Mouse (Mus musculus) MEL (cell line): ENCODE measurements around the gene Aak1. TPM values are rescaled to one million over a fixed set of nuclear protein-coding genes. Genes with fewer than 3 reads are reported as not detected.

ENCODE experiments used
- DNase-seq: peaks from one replicate; pipeline ENCODE4 v3.0.0; 2011; ENCODE audit warnings: low read depth, low spot score
- H3K27ac ChIP-seq: 2 replicates; pipeline ENCODE4 v1.5.1; 2012; ENCODE audit warnings: low read depth, mild to moderate bottlenecking, control low read depth, low read length, moderate library complexity; ENCODE audit not compliant: control insufficient read depth
- H3K27me3 ChIP-seq, 2 experiments: fragments of 150-350 bp in 1 of 2; sonication (generic) in 1 of 2; 2 replicates each; pipeline ENCODE4 v1.6.1; 2012; ENCODE audit warnings: low read length in 2 of 2, mild to moderate bottlenecking in 2 of 2, improper control_type of control experiment in 1 of 2, moderate library complexity in 1 of 2; ENCODE audit not compliant: insufficient read depth in 2 of 2, control insufficient read depth in 1 of 2
- H3K36me3 ChIP-seq, 2 experiments: 2 replicates each; pipeline ENCODE4 v1.6.1; 2012 to 2014; ENCODE audit warnings: low read length in 2 of 2, improper control_type of control experiment in 1 of 2, inconsistent platforms in 1 of 2, mild to moderate bottlenecking in 1 of 2; ENCODE audit not compliant: insufficient read depth in 2 of 2, control insufficient read depth in 1 of 2
- H3K4me1 ChIP-seq, 2 experiments: fragments of 150-350 bp in 1 of 2; sonication (generic) in 1 of 2; 2 replicates each; pipeline ENCODE4 v1.6.1; 2012; ENCODE audit warnings: low read length in 2 of 2, improper control_type of control experiment in 1 of 2, mild to moderate bottlenecking in 1 of 2; ENCODE audit not compliant: insufficient read depth in 2 of 2, control insufficient read depth in 1 of 2
- H3K4me3 ChIP-seq, 2 experiments: fragments of 150-350 bp in 1 of 2; sonication (generic) in 1 of 2; 2 replicates each; pipeline ENCODE4 v1.5.1; 2012; ENCODE audit warnings: low read depth in 2 of 2, low read length in 2 of 2, mild to moderate bottlenecking in 2 of 2, moderate library complexity in 2 of 2, control low read depth in 1 of 2, improper control_type of control experiment in 1 of 2; ENCODE audit not compliant: control insufficient read depth in 1 of 2, insufficient read depth in 1 of 2
- H3K79me2 ChIP-seq: 2 replicates; pipeline ENCODE4 v1.6.1; 2012; ENCODE audit warnings: mild to moderate bottlenecking, low read length, moderate library complexity; ENCODE audit not compliant: control insufficient read depth, poor library complexity, insufficient read depth
- H3K9ac ChIP-seq: 2 replicates; pipeline ENCODE4 v1.6.1; 2012; ENCODE audit warnings: low read depth, mild to moderate bottlenecking, control low read depth, low read length, moderate library complexity; ENCODE audit not compliant: control insufficient read depth, poor library complexity, severe bottlenecking
- H3K9me3 ChIP-seq: fragments of 150-350 bp; sonication (generic); replicated peaks from 2 replicates; pipeline ENCODE4 v1.6.1; 2012; ENCODE audit warnings: mild to moderate bottlenecking, low read length, improper control_type of control experiment, moderate library complexity; ENCODE audit not compliant: insufficient read depth
- CHD1 ChIP-seq: IDR thresholded peaks from 2 replicates; pipeline ENCODE4 v1.6.1; 2012; ENCODE audit warnings: low read depth, mild to moderate bottlenecking, inconsistent platforms, low read length, improper control_type of control experiment
- CHD2 ChIP-seq: IDR thresholded peaks from 2 replicates; pipeline ENCODE4 v1.6.1; 2011; ENCODE audit warnings: low read length, improper control_type of control experiment
- E2F4 ChIP-seq: IDR thresholded peaks from 2 replicates; pipeline ENCODE4 v1.6.1; 2011; ENCODE audit warnings: low read depth, low read length, improper control_type of control experiment, borderline replicate concordance
- EP300 ChIP-seq, 2 experiments: IDR thresholded peaks; 2 replicates each; pipeline ENCODE4 v1.6.1; 2011; ENCODE audit warnings: improper control_type of control experiment in 2 of 2, low read length in 2 of 2, low read depth in 1 of 2, mild to moderate bottlenecking in 1 of 2
- GATA1 ChIP-seq: IDR thresholded peaks from 2 replicates; pipeline ENCODE4 v1.6.1; 2011; ENCODE audit warnings: low read depth, low read length, improper control_type of control experiment
- JUND ChIP-seq: IDR thresholded peaks from 2 replicates; pipeline ENCODE4 v1.6.1; 2011; ENCODE audit warnings: low read depth, mild to moderate bottlenecking, improper control_type of control experiment, low read length
- MAX ChIP-seq: IDR thresholded peaks from 2 replicates; pipeline ENCODE4 v1.6.1; 2011; ENCODE audit warnings: low read length, improper control_type of control experiment
- MAZ ChIP-seq: IDR thresholded peaks from 2 replicates; pipeline ENCODE4 v1.6.1; 2012; ENCODE audit warnings: low read depth, mild to moderate bottlenecking, inconsistent platforms, low read length, improper control_type of control experiment
- MYB ChIP-seq: IDR thresholded peaks from 2 replicates; pipeline ENCODE4 v1.6.1; 2011; ENCODE audit warnings: mild to moderate bottlenecking, low read depth, low read length, improper control_type of control experiment
- NELFE ChIP-seq: IDR thresholded peaks from 2 replicates; pipeline ENCODE4 v1.6.1; 2011; ENCODE audit warnings: low read depth, low read length, improper control_type of control experiment
- POLR2AphosphoS2 ChIP-seq: IDR thresholded peaks from 2 replicates; pipeline ENCODE4 v1.6.1; 2011; ENCODE audit warnings: low read length, improper control_type of control experiment
- TCF12 ChIP-seq: IDR thresholded peaks from 2 replicates; pipeline ENCODE4 v1.6.1; 2014; ENCODE audit warnings: low read depth, mild to moderate bottlenecking, inconsistent platforms, low read length, improper control_type of control experiment, moderate library complexity
- USF1 ChIP-seq: IDR thresholded peaks from 2 replicates; pipeline ENCODE4 v1.6.1; 2014; ENCODE audit warnings: low read depth, mild to moderate bottlenecking, inconsistent platforms, low read length, improper control_type of control experiment, moderate library complexity
- USF2 ChIP-seq, 2 experiments: IDR thresholded peaks; 2 replicates each; pipeline ENCODE4 v1.6.1; 2011 to 2012; ENCODE audit warnings: improper control_type of control experiment in 2 of 2, low read length in 2 of 2, borderline replicate concordance in 1 of 2, inconsistent platforms in 1 of 2, low read depth in 1 of 2, mild to moderate bottlenecking in 1 of 2; ENCODE audit not compliant: insufficient read depth in 1 of 2
- ZC3H11A ChIP-seq: IDR thresholded peaks from 2 replicates; pipeline ENCODE4 v1.6.1; 2012; ENCODE audit warnings: low read depth, mild to moderate bottlenecking, inconsistent platforms, low read length, improper control_type of control experiment
- ZNF384 ChIP-seq: IDR thresholded peaks from 2 replicates; pipeline ENCODE4 v1.6.1; 2012; ENCODE audit warnings: low read depth, mild to moderate bottlenecking, inconsistent platforms, low read length, improper control_type of control experiment
- polyA plus RNA-seq, 2 experiments: library from polyadenylated mRNA; stranded (reverse) in 1 of 2; unstranded in 1 of 2; fragments of >175 nt in 1 of 2; fragments of >200 nt in 1 of 2; gene quantifications; 2 replicates each; pipeline versions ENCODE4 v1.2.1 to v1.2.4; 2012; ENCODE audit warnings: low replicate concordance in 2 of 2, low read depth in 1 of 2; ENCODE audit not compliant: insufficient read length in 2 of 2, insufficient read depth in 1 of 2, missing spikeins in 1 of 2
- total RNA-seq: library from RNA; depleted of rRNA; stranded (reverse); fragments of 300-350 nt; gene quantifications from 2 replicates; pipeline ENCODE4 v1.2.3, GENCODE M21; 2012

Gene Aak1
- total and polyA plus RNA-seq, 3 experiments: 6.4 to 353 (median 25.4) TPM

DNA sequence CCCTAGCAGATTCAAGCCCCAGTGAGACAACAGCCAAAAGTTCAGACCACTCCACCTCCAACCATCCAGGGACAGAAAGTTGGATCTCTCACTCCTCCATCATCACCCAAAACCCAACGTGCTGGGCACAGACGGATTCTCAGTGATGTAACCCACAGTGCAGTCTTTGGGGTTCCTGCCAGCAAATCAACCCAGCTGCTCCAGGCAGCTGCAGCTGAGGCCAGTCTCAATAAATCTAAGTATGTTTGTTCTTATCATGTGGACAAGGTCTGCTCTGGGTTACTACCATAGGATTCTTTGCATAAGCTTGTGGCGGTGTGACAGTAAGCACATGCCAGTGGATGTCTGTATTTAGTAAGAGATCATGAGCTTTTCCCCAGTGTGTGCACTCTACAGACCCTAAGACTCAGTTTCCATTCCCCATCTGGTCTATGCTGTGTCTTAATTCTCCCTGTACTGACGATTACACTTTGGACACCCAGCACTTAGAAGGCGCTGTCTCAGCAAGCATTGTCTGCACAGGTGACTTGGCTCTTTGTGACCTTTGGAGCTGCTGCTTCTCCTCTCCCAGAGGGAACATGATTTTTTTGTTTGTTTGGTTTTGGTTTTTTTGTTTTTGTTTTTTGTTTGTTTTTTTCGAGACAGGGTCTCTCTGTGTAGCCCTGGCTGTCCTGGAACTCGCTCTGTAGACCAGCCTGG, 114.8 kb downstream of the Aak1 start:
- TF ChIP-seq MAZ (no peak), NELFE (no peak), GATA1 (no peak), CHD1 (no peak), MYB (no peak), POLR2AphosphoS2 (no peak), CHD2 (no peak)
- TF ChIP-seq, all 39 proteins: peak for 0
- Histone ChIP-seq H3K79me2 (no peaks in the 10 kb centered on the region), H3K36me3 (peaks cover 0 to 10% of the 10 kb centered on the region in 2 experiments; a peak in 2 of 4 replicates), H3K27ac (no peak overlapping the region), H3K4me3 (no peak overlapping the region), H3K27me3 (no peaks in the 10 kb centered on the region), H3K4me1 (no peaks in the 10 kb centered on the region), H3K9me3 (no peaks in the 10 kb centered on the region), H3K9ac (no peak overlapping the region)
- DNase-seq: no peak

DNA sequence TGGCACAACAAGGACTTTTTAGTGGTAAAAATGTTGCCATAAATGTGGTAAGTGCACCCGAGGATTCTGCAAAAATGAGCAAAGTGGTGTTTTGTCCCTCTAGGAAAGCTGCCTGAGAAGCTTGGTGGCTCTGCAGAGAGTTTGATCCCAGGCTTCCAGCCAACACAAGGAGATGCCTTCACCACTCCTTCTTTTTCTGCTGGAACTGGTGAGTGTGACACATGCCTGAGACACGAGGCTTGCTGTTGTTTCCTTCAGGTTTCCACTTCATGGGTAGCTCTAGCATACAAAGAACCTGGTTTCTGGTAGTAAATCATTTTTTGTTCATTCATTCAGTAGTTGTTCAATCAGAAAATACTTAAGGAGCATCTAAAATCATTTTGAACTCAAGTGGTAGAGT, 117.8 kb downstream of the Aak1 start:
- no peaks in the 10 kb centered on the region for H3K79me2 ChIP-seq
- no peaks in the 10 kb centered on the region for H3K27me3 ChIP-seq
- H3K9ac ChIP-seq: no peak overlapping the region
- no peak overlapping the region for H3K27ac ChIP-seq
- no peaks in the 10 kb centered on the region for H3K4me1 ChIP-seq
- no peak for DNase-seq
- H3K36me3 ChIP-seq: peaks cover 0 to 11% of the 10 kb centered on the region in 2 experiments; a peak in 2 of 4 replicates
- H3K4me3 ChIP-seq: no peak overlapping the region
- no peaks in the 10 kb centered on the region for H3K9me3 ChIP-seq
- TF ChIP-seq TCF12 (no peak), JUND (no peak), ZNF384 (no peak), MAX (no peak), POLR2AphosphoS2 (no peak), USF1 (no peak), ZC3H11A (no peak), E2F4 (no peak), USF2 (IDR thresholded peaks at IDR 0.05; ENCODE audit: borderline replicate concordance in 1 of 2, insufficient read depth in 1 of 2, low read depth in 1 of 2, low read length in 2 of 2) (no peak), MAZ (no peak), EP300 (IDR thresholded peaks at IDR 0.05; ENCODE audit: low read depth in 1 of 2, low read length in 2 of 2) (no peak)
- TF ChIP-seq, all 39 proteins: peak for 0
